Mouse (Mus musculus) embryonic facial prominence, embryonic 13.5 days (tissue): ENCODE data around the gene Gm6882. TPM values are rescaled to one million over a fixed set of nuclear protein-coding genes. Genes with fewer than 3 reads are reported as not detected.
"Not testable (repeated sequence)": the region's sequence is repeated elsewhere in the genome, so short reads cannot be mapped to it uniquely, and the experiment has no call there.

Experiments used
- ATAC-seq: fragments of 200-750 bp; cut with Nextera tagmentation; 2 replicates; pipeline ENCODE4 v1.8.0; 2017; ENCODE audit warnings: low read depth; ENCODE audit not compliant: insufficient number of reproducible peaks, insufficient read depth, low FRiP score, low TSS enrichment
- H3K27ac ChIP-seq: fragments of 300-500 bp; sonication (generic); 2 replicates; pipeline ENCODE4 v1.5.1; 2015; ENCODE audit warnings: moderate library complexity, mild to moderate bottlenecking, inconsistent platforms
- H3K27me3 ChIP-seq: fragments of 300-500 bp; sonication (generic); 2 replicates; pipeline ENCODE4 v1.6.1; 2015; ENCODE audit warnings: mild to moderate bottlenecking, inconsistent platforms
- H3K36me3 ChIP-seq: fragments of 300-500 bp; sonication (generic); 2 replicates; pipeline ENCODE4 v1.6.1; 2015; ENCODE audit warnings: mild to moderate bottlenecking, inconsistent platforms
- H3K4me1 ChIP-seq: fragments of 300-500 bp; sonication (generic); 2 replicates; pipeline ENCODE4 v1.6.1; 2015; ENCODE audit warnings: inconsistent platforms
- H3K4me2 ChIP-seq: fragments of 300-500 bp; sonication (generic); 2 replicates; pipeline ENCODE4 v1.6.1; 2015; ENCODE audit warnings: moderate library complexity, mild to moderate bottlenecking, inconsistent platforms
- H3K4me3 ChIP-seq: fragments of 300-500 bp; sonication (generic); 2 replicates; pipeline ENCODE4 v1.5.1; 2015; ENCODE audit warnings: mild to moderate bottlenecking, inconsistent platforms
- H3K9ac ChIP-seq: fragments of 300-500 bp; sonication (generic); 2 replicates; pipeline ENCODE4 v1.6.1; 2015; ENCODE audit warnings: mild to moderate bottlenecking, inconsistent platforms
- H3K9me3 ChIP-seq: fragments of 300-500 bp; sonication (generic); 2 replicates; pipeline ENCODE4 v1.6.1; 2016; ENCODE audit warnings: inconsistent platforms
- WGBS: fragments of 180-500 bp; shearing (Covaris S2); methylation state at CpG from one replicate; pipeline ENCODE4 v1.1.7; 2015; ENCODE audit warnings: mixed read lengths; 5-methylcytosine and 5-hydroxymethylcytosine counted together
- polyA plus RNA-seq: library from polyadenylated mRNA; unstranded; fragments of >200 nt; fragmentation: Nextera tagmentation; extraction: Ambion mirVana; gene quantifications from 2 replicates; pipeline ENCODE4 v1.2.1, GENCODE M21; 2015

The Gm6882 gene
- polyA plus RNA-seq: not detected in 2 replicates

DNA sequence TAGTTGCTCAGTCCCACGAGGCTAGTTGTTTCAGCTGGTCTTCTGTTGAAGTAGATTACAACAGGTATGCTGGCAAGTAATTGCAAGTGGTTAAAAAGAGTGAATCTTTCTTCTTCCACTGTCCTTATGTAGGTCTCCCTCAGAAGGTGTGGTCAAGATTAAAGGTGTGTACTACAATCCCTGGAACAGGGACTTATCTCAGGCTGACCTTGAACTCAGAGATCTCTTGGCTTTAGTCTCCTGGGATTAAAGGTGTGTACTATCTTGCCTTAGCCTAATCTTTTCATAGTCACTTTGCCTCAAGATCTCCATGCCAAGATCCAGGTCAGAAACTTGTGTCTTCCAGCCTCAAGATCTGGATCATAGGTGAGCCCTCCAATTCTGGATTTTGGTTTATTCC is at the start of gene Gm6882:
Gene Gm6882, minus strand, starts transcription at position 101 of the 400 bp plus-strand sequence.
- not testable (repeated sequence) for H3K27me3 ChIP-seq, H3K9ac ChIP-seq, H3K4me1 ChIP-seq, H3K27ac ChIP-seq, H3K36me3 ChIP-seq, ATAC-seq, H3K9me3 ChIP-seq, H3K4me3 ChIP-seq, H3K4me2 ChIP-seq
- WGBS: 27% methylated on average over 1 of the region's 1 CpGs

Other genes starting within 250 kb of the Gm6882 start
- gene Gm5157, start 242.3 kb downstream of the Gm6882 start, polyA plus RNA-seq: not detected in 2 replicates
- gene Vmn1r124, start 172.1 kb downstream of the Gm6882 start, polyA plus RNA-seq: not detected in 2 replicates
- gene Vmn1r125, start 160.6 kb downstream of the Gm6882 start, polyA plus RNA-seq: not detected in 2 replicates
- gene Vmn1r126, start 131.3 kb downstream of the Gm6882 start, polyA plus RNA-seq: not detected in 2 replicates
- gene Vmn1r127, start 112.9 kb downstream of the Gm6882 start, polyA plus RNA-seq: not detected in 2 replicates
- gene Vmn1r128, start 83.4 kb downstream of the Gm6882 start, polyA plus RNA-seq: not detected in 2 replicates
- gene Vmn1r129, start 71.5 kb downstream of the Gm6882 start, polyA plus RNA-seq: not detected in 2 replicates
- gene Vmn1r130, start 79.0 kb upstream of the Gm6882 start, polyA plus RNA-seq: not detected in 2 replicates
- not detected in 2 replicates for gene Vmn1r131, start 113.3 kb upstream of the Gm6882 start, polyA plus RNA-seq
- gene Vmn1r132, start 181.3 kb upstream of the Gm6882 start, polyA plus RNA-seq: not detected in 2 replicates